Mouse (Mus musculus) urinary bladder, postnatal 10 days (tissue): ENCODE results near the gene Atxn7l2.
A peak's percentile ranks its signal among the peaks of the same experiment; 100 is the strongest.
"Not testable (repeated sequence)": the region's sequence is repeated elsewhere in the genome, so short reads cannot be mapped to it uniquely, and the experiment has no call there.

Experiments used
- DNase-seq: peaks from one replicate; pipeline ENCODE4 v3.0.0; 2022; ENCODE audit warnings: low spot score

The Atxn7l2 gene

DNA sequence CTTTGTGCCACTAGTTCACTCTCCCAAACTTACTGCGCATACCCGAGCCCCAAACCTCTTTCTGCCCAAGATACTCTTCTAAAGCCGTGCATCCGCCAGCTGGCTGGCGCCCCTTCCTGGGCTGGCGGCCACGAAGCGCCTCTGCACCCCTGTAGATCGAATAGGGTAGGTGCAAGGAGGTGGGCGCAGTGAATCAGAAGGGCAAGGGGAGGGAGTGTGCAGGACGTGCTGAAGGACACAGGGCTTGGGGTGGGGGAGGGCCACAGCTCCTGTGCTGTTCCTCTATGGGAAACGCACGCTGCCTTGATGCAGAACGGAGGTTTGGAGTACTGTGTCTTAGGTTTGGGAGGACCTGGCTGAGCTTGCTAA is at the start of gene Atxn7l2:
Gene Atxn7l2, minus strand, starts transcription at position 164 of the 369 bp plus-strand sequence.
- no peak for DNase-seq

DNA sequence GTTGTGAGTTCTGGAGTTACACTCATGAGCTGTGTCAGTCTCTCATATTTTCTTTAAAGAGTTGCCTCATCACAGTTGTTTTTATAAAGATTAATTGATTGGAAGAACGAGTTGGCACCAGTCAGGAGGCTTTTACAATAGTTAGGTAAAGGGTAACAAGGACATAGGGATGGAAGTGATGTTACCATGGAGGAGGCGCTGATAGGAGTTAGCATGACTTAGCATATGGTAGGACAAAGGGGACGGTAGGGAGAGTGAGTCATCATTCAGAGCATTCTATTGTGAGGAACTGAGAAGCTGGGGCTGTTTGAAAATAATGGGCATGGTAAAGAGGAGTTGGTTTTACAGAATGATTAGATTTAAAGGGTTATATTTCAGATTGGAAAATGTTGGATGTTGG is 48.6 kb upstream of the Atxn7l2 start:
- no peak for DNase-seq

DNA sequence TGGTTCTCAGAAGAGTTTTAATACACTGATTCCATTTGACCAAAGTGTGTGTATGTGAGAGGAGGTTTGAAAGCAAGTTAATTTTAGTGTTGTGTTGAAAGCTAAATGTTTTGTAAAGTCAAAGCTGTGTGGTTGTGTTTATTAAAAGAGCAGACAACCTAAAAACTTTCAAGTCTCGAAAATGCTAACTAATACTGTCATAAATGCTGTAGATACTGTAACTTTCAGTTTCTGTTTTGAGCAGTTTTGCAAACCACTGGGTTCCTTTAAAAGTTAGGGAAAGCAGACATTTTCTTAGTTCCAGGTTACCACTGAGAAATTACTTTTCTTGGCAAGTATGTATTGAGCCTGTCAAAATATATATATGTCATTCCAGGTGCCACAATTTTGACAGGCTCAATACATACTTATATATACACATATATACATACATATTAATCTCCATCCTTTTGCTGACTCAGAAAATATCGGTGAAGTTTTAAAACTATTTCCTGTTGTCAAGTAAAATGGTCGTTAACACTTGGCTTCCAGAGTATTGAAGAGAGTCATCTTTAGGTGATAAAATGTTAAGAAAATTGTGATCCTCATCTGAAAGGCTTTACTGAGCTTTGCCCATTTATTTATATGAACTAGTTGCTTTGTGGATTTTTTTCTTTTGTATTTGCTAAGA is 47.2 kb upstream of the Atxn7l2 start:
- no peak for DNase-seq

DNA sequence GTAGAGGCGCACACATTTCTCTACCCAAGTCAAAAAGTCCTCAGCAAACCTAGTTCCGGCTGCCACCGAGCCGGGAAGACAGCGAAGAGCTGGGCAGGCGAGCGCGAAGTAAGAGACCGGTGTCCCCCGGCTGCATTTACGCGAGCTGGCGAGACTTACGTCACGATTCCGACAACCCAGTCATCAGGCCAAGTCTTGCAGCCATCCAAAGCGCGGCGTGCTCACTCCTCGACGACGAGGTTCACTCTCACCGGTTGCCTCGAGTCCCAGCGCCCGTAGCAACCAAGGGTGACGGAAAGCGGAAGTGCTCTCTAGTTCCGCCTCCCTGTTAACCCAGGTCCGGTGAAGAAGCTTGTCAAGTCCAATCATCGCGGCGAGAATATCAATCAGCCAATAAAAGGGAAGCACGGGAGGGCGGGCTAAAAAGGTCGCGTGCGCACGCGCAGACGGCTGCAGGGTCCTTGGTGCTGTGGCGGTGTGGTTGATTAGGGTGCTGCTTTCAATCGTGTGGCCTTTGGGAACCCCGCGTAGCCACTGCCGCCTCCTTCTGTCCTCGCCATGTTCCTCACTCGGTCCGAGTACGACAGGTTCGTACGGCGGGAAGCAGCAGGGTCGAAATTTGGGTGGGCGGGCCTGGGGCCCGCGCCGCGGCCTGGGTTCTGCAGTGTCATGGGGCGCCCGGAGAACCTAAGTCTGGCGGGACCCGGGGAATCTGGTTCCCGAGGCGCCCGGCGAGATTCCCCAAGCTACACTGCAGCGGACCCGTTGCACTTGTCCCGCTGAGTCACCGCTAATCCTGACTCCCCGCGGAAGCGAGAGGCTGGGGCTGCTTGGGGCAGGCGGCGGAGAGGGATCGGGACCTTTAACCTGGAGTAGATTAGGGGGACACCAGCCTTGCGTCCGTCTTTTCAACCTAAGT is 46.2 kb upstream of the Atxn7l2 start, which contains the start of gene Psma5:
Gene Psma5, plus strand, starts transcription at position 208 of the 919 bp plus-strand sequence.
- peak; percentile 73 for DNase-seq

DNA sequence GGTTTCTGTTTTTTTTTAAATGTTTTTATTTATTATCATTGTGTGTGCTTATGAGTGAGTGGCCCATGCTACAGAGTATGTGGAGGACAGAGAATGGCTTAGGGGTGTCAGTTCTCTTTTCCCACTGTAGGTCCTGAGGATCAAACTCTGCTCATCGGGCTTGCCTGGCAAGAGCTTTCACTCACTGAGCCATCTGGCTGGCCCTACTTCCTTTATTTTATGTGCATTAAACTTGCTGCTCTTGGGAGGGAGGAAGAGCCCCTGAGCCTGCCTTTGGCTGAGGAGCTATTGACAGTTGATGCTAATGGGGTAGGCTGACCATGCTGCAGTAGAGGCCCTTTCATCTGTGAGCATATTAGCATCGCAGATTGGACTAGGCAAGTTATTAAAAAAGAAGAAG is 36.1 kb upstream of the Atxn7l2 start:
- no peak for DNase-seq

DNA sequence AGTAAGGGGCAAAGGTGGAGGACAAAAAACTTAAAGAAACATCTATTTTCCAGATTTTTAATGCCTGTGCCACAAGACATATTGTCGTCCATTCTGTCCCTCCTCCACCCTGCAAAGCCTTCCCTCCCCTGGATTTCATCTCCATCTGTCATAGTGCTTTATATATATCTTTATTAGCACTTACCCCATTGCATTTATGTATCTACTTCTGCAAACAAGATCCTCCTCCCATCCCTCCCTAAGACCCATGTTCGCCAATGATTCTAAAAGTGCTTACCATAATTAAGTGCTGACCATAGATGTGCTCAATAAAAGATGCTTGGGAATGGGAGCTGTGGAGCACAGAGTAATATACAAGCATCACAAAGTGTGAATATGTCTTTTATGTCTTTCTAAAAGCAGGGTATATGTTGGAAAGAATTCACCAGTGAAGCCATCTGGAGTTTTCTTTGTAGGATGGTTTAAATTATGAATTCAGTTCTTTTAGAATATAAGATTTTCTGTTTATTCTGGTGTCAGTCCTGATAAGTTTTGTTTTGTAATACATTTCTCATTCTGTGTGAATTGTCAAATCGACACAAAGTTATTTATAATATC is 30.6 kb upstream of the Atxn7l2 start:
- no peak for DNase-seq

DNA sequence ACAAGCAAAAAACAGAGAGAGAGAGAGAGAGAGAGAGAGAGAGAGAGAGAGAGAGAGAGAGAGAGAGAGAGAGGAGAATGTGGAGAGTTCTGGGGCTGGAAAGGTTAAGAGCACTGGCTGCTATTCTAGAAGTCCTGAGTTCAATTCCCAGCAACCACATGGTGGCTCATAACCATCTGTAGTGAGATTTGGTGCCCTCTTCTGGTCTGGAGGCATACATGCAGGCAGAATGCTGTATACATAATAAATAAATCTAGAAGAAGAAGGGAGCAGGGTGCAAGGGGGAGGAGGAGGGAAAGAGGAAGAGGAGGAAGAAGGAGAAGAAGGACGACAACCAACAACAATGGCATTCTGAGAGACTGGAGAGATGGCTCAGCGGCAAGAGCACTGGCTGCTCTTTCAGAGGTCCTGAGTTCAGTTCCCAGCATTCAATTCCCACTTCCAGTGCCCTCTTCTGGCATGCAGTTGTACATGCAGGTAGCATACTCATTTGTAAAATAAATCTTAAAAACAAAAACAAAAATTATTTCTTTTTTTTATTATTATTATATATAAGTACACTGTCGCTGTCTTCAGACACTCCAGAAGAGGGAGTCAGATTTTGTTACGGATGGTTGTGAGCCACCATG is 26.9 kb upstream of the Atxn7l2 start:
- not testable (repeated sequence) for DNase-seq

DNA sequence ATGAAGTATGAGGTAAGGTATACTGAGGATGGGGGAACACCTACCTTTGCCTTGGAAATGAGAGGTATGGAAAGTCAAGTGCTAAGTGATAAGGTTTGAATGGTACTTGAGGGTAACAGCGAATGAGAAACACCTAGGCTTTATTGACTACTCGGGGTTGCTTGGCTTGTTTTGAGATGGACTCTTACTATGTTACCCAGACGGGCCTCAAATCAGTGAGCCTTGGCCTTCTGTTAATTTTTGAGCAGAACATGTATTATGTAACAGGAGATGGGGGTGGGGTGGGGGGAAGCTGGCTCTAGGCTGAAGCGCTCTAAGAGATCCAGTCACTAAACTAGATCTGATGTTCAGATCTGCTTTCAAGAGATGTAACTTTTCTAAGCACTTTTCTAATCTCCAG is 20.9 kb upstream of the Atxn7l2 start:
- no peak for DNase-seq

DNA sequence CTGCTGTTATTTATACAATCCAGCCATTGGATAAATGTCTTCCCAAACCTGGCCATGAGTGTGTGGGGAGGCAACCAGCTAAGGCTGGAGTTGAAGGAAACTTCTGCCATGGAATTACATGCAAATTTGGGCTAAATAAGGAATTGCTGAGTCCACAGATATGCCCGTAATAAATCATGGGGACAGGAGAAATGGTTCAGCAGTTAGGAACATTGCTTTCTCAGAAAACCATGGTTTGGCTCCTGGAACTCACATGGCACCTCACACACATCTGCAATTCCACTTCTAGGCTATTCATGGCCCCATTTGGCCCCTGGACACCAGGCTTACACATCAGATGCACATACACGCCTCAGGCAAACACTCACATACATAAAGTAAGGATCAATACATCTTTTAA is 16.8 kb upstream of the Atxn7l2 start:
- DNase-seq, result no peak

DNA sequence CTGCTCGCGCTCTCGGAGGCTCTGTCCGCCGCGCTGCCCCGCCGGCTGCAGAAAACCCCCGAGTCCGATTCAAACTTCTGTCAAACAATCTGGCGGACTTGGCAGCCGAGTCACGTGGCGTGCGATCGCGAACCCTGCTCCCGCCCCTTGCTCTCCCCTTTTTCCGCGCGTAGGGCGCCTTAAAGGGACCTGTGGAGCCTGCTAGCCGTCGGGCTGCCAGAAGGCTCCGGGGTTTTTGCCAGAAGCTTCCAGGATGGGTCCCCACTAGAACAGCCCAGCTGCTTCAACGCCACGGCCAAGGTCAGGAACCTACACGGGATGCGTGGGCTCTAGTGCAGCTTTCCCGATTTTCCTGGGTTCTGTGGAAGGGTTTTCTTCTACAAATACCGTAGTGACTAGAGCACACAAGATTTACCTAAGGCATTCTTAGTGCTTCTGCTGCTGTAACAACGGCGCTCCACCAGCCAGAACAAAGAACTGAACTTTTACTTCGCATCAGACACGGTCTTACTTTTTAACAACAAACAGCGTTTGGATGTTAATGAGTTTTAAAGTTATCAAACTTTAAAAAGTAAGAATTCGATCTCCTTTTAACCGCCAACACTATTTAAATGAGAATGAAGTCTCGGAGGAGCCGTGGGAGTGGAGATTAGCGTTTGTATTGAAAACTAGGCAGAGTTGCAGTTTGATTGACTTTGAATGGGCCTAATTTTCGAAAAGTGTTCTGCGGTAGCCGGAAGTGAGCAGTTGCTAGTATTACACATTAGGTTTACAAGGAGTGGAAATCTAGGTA is 16.0 kb upstream of the Atxn7l2 start, which contains the start of gene Sypl2:
Gene Sypl2, minus strand, starts transcription at position 91 of the 793 bp plus-strand sequence.
- DNase-seq, result no peak

DNA sequence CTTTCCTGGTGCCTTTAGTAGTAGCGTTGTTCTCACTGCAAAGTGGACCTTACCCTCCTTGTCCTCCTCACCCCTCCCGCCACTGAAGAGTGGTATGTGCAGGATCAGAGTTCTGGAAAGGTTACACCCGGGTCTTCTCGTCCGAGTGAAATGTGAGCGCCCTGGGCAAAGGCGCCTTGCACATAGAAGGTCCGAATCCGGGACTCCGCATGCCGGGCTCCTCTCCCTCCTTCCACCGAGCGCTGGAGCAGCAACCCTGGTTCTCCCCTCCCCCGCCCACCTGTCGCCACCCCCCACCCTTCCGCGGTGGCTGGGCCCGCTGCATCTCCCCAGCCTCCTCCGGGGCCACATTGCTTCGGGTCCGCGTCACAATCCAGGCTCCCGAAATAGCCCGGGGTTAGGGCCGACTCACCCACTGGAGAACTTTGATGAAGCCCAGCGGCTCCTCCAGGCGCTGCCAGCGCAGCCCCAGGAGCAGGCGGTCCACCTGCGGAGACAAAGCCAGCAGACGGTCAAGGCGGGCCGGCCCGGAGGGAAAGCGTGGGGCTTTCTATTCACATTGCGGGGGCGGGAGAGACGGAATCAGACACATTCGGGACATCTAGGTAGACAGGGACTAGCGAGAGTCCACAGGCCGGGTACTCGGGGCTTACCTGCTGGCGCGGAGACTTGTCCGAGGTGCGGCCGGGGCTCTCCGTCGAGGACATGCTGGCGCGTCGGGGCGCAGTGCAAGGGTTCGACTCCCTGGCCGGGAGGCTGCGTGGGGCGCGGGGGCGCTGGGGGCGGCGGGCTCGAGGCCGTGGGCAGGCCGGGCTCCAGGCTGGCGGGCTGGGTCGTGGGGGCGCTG is 15.2 kb upstream of the Atxn7l2 start:
- DNase-seq, result no peak

DNA sequence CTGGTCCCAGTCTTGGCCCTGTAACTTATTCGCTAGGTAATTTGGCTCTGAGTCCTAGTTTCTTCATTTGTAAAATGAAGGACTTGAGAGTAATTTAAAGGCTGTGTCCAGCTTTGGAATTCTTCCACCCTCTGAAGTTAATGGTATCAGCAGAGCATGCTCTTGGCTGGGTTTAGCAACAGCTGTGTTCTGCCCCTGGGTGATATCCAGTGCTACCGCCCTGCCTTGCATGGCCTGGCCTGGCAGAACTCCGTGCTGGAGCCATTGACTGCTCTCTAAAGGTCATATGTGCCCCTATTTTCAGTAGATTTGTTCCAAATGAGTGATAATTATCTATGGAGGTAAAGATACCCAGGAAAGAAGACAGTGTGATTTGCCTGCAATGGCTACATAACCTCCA is 9.9 kb upstream of the Atxn7l2 start:
- DNase-seq, result no peak

DNA sequence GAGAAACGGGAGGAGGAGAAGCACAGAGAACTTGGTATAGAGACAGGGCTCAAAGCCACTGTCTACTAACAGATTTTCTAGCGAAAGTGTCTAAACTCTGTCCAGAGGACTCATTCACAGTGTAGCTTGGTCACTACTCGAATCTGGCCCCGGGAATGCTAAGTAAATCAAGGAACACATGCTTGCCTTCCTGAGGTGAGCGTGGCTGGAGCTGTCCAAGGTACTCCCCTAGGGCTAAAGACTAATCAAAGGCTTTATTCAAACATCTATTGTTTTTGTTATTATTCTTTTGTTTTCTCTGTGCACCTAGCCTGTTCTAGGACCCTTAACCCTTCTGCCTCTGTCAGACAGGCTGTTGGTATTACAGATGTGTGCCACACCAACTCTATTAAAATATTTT is 4.0 kb upstream of the Atxn7l2 start:
- no peak for DNase-seq

DNA sequence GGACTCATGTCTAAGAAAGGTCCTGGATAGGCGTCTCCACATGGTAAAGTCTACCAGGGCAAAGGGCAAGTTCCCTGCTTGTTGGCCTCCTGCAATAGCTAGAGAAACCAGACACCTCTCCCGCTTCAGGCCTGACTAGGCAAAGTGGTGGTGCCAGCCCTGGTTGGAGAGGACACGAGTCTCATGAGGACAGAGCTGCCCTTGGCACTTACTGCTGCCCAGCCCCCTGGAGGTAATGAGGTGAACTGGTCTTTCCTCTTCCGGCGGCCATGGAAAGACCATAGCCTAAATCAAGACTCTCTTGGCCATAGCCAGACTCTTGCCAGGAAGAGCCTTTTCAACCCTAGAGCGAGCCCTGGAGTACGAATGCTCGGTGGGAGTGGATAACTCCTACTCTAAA is 1.7 kb upstream of the Atxn7l2 start:
- no peak for DNase-seq

DNA sequence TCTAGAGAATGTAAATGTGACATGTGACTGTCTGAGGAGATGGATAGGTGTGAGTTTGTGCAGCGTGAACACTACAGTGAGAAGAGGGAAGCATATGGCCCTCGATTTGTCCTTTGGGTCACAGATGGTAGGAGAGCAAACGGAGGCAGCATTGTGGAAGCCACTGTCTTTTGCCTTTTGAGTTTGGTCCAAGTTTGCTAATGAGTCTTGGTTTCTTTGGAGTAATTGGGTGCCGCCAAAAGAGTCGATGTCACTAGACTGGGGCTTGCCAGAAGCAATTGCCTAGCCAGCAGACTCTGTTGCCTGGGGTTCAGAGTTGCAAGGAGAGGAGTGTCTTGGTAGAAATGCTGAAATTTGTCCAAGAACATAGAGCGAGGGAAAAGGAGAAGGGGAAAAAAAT is 1.1 kb upstream of the Atxn7l2 start:
- no peak for DNase-seq

DNA sequence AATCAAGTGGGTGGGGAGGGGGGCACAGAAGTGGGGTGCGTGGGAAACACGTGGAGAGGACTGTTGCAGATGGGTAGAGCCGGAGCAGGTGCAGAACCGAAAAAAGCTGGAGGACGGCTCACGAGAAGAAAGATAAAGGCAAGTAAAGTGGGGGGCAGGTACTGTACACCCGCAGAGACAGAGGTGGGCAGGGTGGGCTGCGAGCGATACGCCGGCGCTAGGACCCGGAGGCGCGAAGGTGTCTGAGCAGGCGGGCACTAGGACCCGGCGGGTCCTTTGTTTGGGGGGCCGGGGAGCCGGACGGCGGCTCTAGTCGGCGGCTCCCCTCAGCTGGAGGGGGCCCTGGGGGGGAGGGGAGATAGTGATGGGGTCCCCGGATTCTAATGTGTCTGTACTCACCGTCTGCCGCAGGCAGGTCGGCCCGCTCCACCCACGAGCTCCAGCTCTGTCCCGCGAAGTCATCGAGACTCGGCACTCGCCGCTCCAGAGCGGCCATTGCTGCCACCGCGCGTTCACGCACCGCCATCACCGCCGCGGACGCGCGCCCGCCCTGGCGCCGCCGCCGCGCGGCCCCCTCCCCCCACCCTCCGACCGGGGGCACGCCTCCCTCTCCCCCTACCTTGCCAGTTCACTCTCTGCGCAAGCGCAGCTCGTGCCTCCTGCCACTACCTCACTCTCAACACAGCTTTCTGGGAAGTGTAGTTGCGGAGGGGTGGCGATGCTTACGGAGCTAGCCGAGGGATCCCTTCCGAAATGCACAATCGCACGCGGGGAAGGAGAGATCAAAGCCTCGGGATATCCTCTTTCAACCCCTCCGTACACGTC is 576 bp downstream of the Atxn7l2 start:
- DNase-seq, result peak; percentile 74

DNA sequence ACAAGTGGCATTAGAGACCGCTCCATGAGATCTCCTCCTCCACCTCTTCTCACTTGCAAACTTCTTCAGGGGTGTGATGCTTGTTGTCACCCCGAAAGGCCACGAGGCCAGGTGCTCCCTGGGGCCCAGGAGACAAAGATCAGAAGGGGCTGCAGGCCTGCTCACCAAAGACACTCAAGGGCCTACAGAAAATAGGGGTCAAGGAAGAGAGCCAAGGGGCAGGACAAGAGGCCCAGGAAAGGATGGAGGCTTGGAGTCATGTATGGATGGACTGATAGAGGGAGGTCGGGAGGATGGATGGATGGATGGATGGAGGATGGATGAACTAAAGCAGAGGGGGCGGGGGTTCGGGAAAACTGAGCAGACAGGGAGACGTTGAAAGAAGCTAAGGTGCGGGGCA is 1.2 kb downstream of the Atxn7l2 start:
- no peak for DNase-seq

DNA sequence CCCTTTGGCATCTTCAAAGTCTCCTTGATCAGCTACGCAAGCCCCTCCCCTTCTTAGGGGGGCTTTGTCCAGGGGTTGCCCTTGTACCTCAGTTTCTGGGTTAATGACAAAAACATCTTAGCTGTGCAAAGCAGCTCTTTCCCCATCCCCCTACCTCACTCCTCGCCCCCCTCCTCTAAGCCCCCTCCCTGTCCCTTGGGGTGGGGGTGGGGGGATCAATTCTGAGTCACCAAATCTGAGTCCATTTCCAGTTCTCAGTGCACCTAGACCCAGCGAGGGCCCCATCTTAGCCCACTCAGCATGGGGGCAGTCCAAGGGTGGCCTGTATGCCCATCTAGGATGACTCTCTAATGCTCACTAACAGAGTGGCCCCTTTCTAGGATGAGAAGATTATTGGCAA is 1.7 kb downstream of the Atxn7l2 start:
- no peak for DNase-seq

DNA sequence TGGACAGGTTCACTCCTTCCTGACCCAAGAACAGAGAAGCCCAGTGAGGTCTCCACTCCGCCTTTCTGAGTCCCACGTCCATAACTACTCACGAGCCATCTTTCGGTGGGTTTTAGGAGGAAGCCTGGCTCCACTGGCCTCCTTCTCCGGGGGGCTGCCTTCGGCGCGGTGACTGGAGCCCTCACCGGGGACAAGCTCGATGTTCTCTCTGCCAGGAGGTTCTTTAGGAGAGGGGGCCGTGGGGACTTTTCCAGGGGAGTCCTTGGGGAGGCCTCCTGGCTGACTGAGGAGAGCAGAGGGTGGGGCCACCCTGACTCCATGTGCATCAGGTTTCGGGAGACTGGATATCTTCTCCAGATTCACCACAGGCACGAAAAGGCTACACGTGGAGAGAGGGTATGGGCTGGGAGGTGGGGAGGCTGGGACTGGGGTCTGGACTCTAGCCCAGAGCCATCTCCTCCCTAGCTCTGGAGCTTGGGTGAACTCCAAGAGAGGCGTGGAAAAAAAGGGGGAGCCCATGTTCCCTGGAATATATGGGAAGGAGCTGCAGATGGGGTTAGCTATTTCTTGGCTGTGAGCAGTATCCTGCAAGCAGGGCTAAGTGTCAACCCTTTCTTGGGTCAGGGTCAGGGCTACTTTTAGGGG is 3.9 kb downstream of the Atxn7l2 start:
- DNase-seq, result no peak
